Mouse (Mus musculus) intestine, embryonic 16.5 days (tissue): ENCODE measurements around the gene Zkscan16. TPM values are rescaled to one million over a fixed set of nuclear protein-coding genes. Genes with fewer than 3 reads are reported as not detected.
A peak's percentile ranks its signal among the peaks of the same experiment; 100 is the strongest.

Experiments used
- ATAC-seq: fragments of 200-750 bp; cut with Nextera tagmentation; 2 replicates; pipeline ENCODE4 v1.8.0; 2017; ENCODE audit warnings: moderate TSS enrichment, moderate library complexity
- H3K27ac ChIP-seq: fragments of 300-500 bp; sonication (generic); 2 replicates; pipeline ENCODE4 v1.5.1; 2014; ENCODE audit warnings: mild to moderate bottlenecking, low read length
- H3K27me3 ChIP-seq: fragments of 300-500 bp; sonication (generic); replicated peaks from 2 replicates; pipeline ENCODE4 v1.6.1; 2014; ENCODE audit warnings: low read length, control low read depth, mixed read lengths; ENCODE audit not compliant: control insufficient read depth, insufficient read depth
- H3K36me3 ChIP-seq: fragments of 300-500 bp; sonication (generic); 2 replicates; pipeline ENCODE4 v1.6.1; 2014; ENCODE audit warnings: low read length, control low read depth; ENCODE audit not compliant: control insufficient read depth, insufficient read depth
- H3K4me1 ChIP-seq: fragments of 300-500 bp; sonication (generic); 2 replicates; pipeline ENCODE4 v1.6.1; 2014; ENCODE audit warnings: low read length, control low read depth, mixed read lengths; ENCODE audit not compliant: control insufficient read depth, insufficient read depth
- H3K4me2 ChIP-seq: fragments of 300-500 bp; sonication (generic); 2 replicates; pipeline ENCODE4 v1.6.1; 2014; ENCODE audit warnings: low read depth, low read length, control low read depth
- H3K4me3 ChIP-seq: fragments of 300-500 bp; sonication (generic); 2 replicates; pipeline ENCODE4 v1.5.1; 2014; ENCODE audit warnings: mild to moderate bottlenecking, low read length
- H3K9ac ChIP-seq: fragments of 300-500 bp; sonication (generic); 2 replicates; pipeline ENCODE4 v1.6.1; 2014; ENCODE audit warnings: low read depth, low read length
- H3K9me3 ChIP-seq: fragments of 300-500 bp; sonication (generic); 2 replicates; pipeline ENCODE4 v1.6.1; 2016; ENCODE audit warnings: low read length, control low read depth; ENCODE audit not compliant: control insufficient read depth
- WGBS: fragments of 180-500 bp; shearing (Covaris S2); extraction: QIAGEN DNeasy Blood & Tissue Kit; methylation state at CpG from one replicate; pipeline ENCODE4 v1.1.7; 2014; 5-methylcytosine and 5-hydroxymethylcytosine counted together
- polyA plus RNA-seq: library from polyadenylated mRNA; unstranded; fragments of >200 nt; fragmentation: Nextera tagmentation; extraction: Ambion mirVana; gene quantifications from 2 replicates; pipeline ENCODE4 v1.2.1, GENCODE M21; 2015

Gene Zkscan16
- polyA plus RNA-seq, 1 experiment from 2014 or later, result 0.16 TPM

GRCm38 (mm10) chr4:58990609-58991434 lies 47.4 kb downstream of the Zkscan16 start:
- 84% methylated on average over 17 of the region's 17 CpGs for WGBS
- H3K36me3 ChIP-seq, result no peaks in the 10 kb centered on the region
- H3K9me3 ChIP-seq, result no peaks in the 10 kb centered on the region
- peaks cover 11% of the 10 kb centered on the region; the same call in 1 of the 2 replicates for H3K4me1 ChIP-seq
- ATAC-seq, result no peak
- no peaks in the 10 kb centered on the region for H3K27me3 ChIP-seq
- H3K27ac ChIP-seq, result no peak overlapping the region
- H3K4me3 ChIP-seq, result no peak overlapping the region
- H3K9ac ChIP-seq, result no peak overlapping the region
- H3K4me2 ChIP-seq, result no peak overlapping the region

DNA sequence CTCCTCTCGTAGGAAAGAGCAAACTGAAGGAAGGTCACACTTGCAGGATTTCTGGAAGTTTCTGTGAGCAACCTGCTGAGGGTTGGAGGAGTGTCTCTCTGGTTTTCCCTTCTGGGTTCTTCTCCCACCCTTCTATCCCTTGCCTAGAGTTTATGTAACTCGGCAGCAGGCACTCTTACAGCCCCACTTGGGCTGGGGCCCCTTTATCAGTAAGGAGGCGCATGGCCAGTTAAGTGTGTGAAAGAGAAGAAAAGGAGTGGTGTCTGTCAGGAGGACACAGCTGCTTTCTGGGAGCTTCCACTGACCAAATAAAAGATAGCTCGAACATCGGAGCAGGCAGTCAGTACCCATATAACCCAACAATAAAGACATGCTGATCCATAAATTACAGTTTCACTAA lies 48.8 kb downstream of the Zkscan16 start:
- Histone ChIP-seq H3K36me3 (no peaks in the 10 kb centered on the region), H3K27me3 (no peaks in the 10 kb centered on the region), H3K4me1 (peaks cover 11% of the 10 kb centered on the region), H3K9me3 (no peaks in the 10 kb centered on the region), H3K9ac (no peak overlapping the region), H3K4me3 (no peak overlapping the region), H3K27ac (no peak overlapping the region), H3K4me2 (no peak overlapping the region)
- ATAC-seq, result no peak
- WGBS, result 65% methylated on average over 5 of the region's 5 CpGs

- H3K27ac ChIP-seq, result no peak within 1 kb of the TSS
- no peaks in the 10 kb centered on the region for H3K9me3 ChIP-seq
- H3K4me3 ChIP-seq, result no peak within 1 kb of the TSS
- H3K4me2 ChIP-seq, result no peak within 1 kb of the TSS
- H3K4me1 ChIP-seq, result peaks cover 9% of the 10 kb centered on the region
- H3K27me3 ChIP-seq, result no peaks in the 10 kb centered on the region
- H3K36me3 ChIP-seq, result no peaks in the 10 kb centered on the region
- no peak within 1 kb of the TSS for H3K9ac ChIP-seq
- ATAC-seq, result no peak
- WGBS, result 57% methylated on average over 4 of the region's 4 CpGs
Observed at GRCm38 (mm10) chr4:58994762-58995161, 51.3 kb downstream of the Zkscan16 start, which contains the start of gene Dnajc25. Dnajc25 (plus strand) TSS chr4:58995062.

GRCm38 (mm10) chr4:58995251-58995693 lies 51.8 kb downstream of the Zkscan16 start:
- H3K4me2 ChIP-seq, result no peak overlapping the region
- H3K4me3 ChIP-seq, result no peak overlapping the region
- peaks cover 9% of the 10 kb centered on the region for H3K4me1 ChIP-seq
- H3K27ac ChIP-seq, result no peak overlapping the region
- WGBS, result 68% methylated on average over 8 of the region's 8 CpGs
- H3K27me3 ChIP-seq, result no peaks in the 10 kb centered on the region
- no peaks in the 10 kb centered on the region for H3K9me3 ChIP-seq
- H3K9ac ChIP-seq, result no peak overlapping the region
- no peaks in the 10 kb centered on the region for H3K36me3 ChIP-seq
- no peak for ATAC-seq

DNA sequence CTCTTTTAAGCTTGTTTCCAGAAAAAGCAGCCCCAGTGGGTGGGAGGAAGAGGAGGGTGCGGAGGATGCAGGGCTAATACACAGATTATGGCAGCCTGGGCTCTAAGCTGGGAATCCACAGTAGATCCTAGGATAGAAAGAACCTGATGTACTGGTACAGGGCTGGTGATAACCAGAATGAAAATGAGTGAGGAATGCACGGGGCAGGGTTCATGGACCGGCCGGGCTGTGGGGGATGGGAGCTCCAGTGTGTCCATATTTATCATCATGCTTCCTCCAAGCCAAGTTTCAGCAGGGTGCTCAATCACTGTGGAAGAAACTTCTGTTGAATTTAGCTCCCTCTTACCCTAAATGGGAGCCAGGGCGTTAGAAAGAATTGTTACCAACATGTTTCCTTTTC lies 53.7 kb downstream of the Zkscan16 start:
- ATAC-seq, result no peak
- Histone ChIP-seq H3K4me2 (no peak overlapping the region), H3K9me3 (no peaks in the 10 kb centered on the region), H3K27me3 (no peaks in the 10 kb centered on the region), H3K36me3 (no peaks in the 10 kb centered on the region), H3K4me3 (no peak overlapping the region), H3K4me1 (peaks cover 9% of the 10 kb centered on the region), H3K9ac (no peak overlapping the region), H3K27ac (no peak overlapping the region)
- 55% methylated on average over 5 of the region's 5 CpGs for WGBS

DNA sequence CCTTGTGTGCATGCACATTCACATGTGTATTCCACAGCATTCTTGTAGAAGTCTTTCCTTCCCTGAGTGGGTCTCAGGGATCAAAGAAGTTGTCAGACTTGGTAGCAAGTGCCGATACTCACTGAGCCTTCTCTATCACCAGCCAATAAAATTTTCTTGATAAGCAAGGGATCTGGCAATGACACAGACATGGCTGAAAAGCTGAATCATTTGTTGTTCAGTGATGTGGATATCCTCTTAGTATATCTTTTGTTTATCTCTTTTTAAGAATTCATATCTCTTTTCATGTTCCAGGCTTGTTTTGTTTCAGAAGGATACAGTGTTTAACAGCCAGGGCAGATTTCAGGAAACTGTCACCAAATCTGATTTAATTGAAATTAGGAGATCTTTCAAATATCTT lies 55.3 kb downstream of the Zkscan16 start:
- H3K4me1 ChIP-seq, result peaks cover 2% of the 10 kb centered on the region; the same call in 1 of the 2 replicates
- no peaks in the 10 kb centered on the region for H3K9me3 ChIP-seq
- no peaks in the 10 kb centered on the region for H3K27me3 ChIP-seq
- WGBS, result 66% methylated on average over 1 of the region's 1 CpGs
- no peak for ATAC-seq
- H3K9ac ChIP-seq, result no peak overlapping the region
- no peak overlapping the region for H3K27ac ChIP-seq
- H3K36me3 ChIP-seq, result no peaks in the 10 kb centered on the region
- no peak overlapping the region for H3K4me3 ChIP-seq
- H3K4me2 ChIP-seq, result no peak overlapping the region

DNA sequence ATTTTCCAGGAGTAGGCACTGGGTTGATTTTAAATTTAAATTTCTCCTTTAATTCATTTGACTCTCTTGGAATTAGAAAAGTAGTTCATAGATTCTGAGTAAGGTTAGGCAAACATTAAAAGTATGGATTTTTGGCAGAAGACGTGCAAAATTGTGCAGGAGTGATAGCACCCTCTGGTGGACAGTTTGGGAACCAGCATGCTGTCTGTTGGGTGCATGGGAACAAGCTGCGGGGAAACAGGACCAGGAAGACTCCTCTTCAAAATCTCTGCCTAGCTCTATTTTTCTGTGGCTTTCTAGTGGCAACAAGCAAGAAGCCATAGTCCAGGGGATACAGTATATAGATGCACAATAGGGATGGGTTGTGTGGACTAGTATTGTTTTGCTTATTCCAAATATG lies 56.3 kb downstream of the Zkscan16 start:
- ATAC-seq, result no peak

DNA sequence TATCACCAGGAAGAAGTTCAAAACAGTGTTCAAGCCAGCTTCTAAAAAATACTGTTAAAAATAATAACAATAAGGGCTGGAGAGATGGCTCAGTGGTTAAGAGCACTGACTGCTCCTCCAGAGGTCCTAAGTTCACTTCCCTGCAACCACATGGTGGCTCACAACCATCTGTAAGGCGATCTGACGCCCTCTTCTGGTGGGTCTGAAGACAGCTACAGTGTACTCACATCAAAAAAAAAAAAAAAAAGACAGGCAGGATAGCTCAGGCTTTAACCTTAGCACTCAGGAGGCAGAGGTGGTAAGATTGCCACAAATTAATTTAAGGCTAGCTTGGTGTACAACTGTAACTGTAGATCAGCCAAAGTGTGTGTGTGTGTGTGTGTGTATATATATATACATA lies 57.2 kb downstream of the Zkscan16 start:
- peaks cover 16% of the 10 kb centered on the region for H3K4me1 ChIP-seq
- no peak overlapping the region for H3K27ac ChIP-seq
- no peak overlapping the region for H3K4me2 ChIP-seq
- 0% methylated on average over 2 of the region's 2 CpGs for WGBS
- no peaks in the 10 kb centered on the region for H3K36me3 ChIP-seq
- H3K9ac ChIP-seq, result no peak overlapping the region
- H3K4me3 ChIP-seq, result no peak overlapping the region
- no peaks in the 10 kb centered on the region for H3K27me3 ChIP-seq
- no peak for ATAC-seq
- H3K9me3 ChIP-seq, result no peaks in the 10 kb centered on the region

More for the DNA sequence above, 56.3 kb downstream of the Zkscan16 start:
- Histone ChIP-seq H3K9ac (no peak overlapping the region), H3K27me3 (no peaks in the 10 kb centered on the region), H3K4me2 (no peak overlapping the region), H3K4me1 (peaks cover 10% of the 10 kb centered on the region), H3K9me3 (no peaks in the 10 kb centered on the region), H3K36me3 (no peaks in the 10 kb centered on the region), H3K27ac (no peak overlapping the region), H3K4me3 (no peak overlapping the region)
- WGBS, result 7% methylated on average over 2 of the region's 2 CpGs

GRCm38 (mm10) chr4:59002948-59003805 lies 59.7 kb downstream of the Zkscan16 start, which contains the start of gene Gm20503:
Gm20503 (plus strand) TSS chr4:59003210.
- ATAC-seq, result peak; percentile 99
- H3K27me3 ChIP-seq, result no peaks in the 10 kb centered on the region
- WGBS, result under 1% methylated on average over 85 of the region's 89 CpGs
- no peaks in the 10 kb centered on the region for H3K9me3 ChIP-seq
- H3K9ac ChIP-seq, result peak within 1 kb of the TSS; percentile 96
- H3K4me2 ChIP-seq, result peak within 1 kb of the TSS; percentile 87
- H3K27ac ChIP-seq, result peak within 1 kb of the TSS; percentile 87
- H3K4me3 ChIP-seq, result peak within 1 kb of the TSS; percentile 99
- no peaks in the 10 kb centered on the region for H3K36me3 ChIP-seq
- H3K4me1 ChIP-seq, result peaks cover 14% of the 10 kb centered on the region
